Mouse (Mus musculus): ENCODE data around the gene Bdp1.

The Bdp1 gene

GRCm38 (mm10) chr13:100001790-100002196 is 102.1 kb downstream of the Bdp1 start:
- DNase-seq (ENCODE audit: low read depth, low spot score) = peak; percentile 89

GRCm38 (mm10) chr13:99999078-99999477 is 104.8 kb downstream of the Bdp1 start:
- no peak for DNase-seq (ENCODE audit: low read depth, low spot score)

GRCm38 (mm10) chr13:99998099-99998498 is 105.8 kb downstream of the Bdp1 start:
- no peak for DNase-seq (ENCODE audit: low read depth, low spot score)

GRCm38 (mm10) chr13:99989592-99989991 is 114.3 kb downstream of the Bdp1 start:
- DNase-seq (ENCODE audit: low read depth, low spot score) = no peak

GRCm38 (mm10) chr13:99983320-99983719 is 120.5 kb downstream of the Bdp1 start:
- DNase-seq (ENCODE audit: low read depth, low spot score) = no peak

- no peak for DNase-seq (ENCODE audit: low read depth, low spot score)
Measured at GRCm38 (mm10) chr13:99979406-99979805, 124.5 kb downstream of the Bdp1 start.

- no peak for DNase-seq (ENCODE audit: low read depth, low spot score)
Measured at GRCm38 (mm10) chr13:99970089-99970488, 133.8 kb downstream of the Bdp1 start.

Measured in skeletal muscle tissue, adult 2 months (tissue).